Mouse (Mus musculus): ENCODE measurements around the gene Usp53.

Gene Usp53

DNA sequence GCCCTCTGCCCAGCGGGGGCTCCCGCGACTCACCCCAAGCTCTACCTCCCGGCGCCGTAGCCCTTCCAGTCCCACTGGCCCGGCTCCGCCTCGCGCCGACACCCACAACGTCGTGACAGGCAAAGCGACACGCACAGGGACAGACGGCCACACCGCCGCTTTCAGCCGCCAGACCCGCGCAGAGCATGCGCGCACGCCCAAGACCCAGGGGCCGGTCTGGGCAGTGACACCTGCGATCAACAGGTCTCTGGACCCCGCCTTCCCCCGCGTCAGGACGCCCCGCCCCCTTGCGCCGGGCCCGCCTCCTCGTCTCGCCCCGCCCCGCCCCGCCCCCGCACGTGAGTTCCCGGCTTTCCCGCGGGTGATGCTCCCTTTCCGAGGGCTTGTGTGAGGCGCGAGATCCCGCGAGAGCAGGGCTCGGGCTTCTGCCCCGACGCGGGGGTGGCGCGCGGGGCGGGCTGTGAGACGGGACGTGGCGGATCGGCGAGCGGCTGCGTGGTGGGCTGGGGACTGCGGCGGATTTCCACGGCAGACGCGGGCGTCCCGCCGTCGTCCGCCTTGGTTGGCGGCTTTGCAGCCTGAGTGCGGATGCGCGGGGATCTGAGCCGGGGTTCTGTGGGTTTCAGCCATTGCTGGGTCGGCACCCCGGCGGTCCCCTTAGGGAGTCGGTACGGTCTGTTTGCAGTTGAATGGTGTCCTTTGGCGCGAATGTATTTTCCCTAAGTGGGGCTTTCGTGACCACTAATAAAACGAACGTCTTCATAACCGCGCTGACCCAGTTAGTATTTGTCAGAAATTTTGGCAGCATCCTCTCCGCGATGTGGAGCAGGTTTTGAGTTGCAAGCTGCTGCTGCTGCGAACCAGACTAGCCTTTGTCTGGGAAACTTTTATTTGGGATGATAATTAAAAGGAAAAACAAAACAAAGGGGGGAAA lies at the start of gene Usp53:
Gene Usp53 (minus strand): TSS at position 262 of the 934 bp plus-strand sequence.
- peak; percentile 93 to 97 for DNase-seq

GRCm38 (mm10) chr3:123033804-123034203 lies 49.5 kb upstream of the Usp53 start:
- DNase-seq: no peak

GRCm38 (mm10) chr3:123025634-123026033 lies 41.3 kb upstream of the Usp53 start:
- DNase-seq: no peak

- no peak for DNase-seq
Observed at GRCm38 (mm10) chr3:123024496-123025234, 40.4 kb upstream of the Usp53 start.

GRCm38 (mm10) chr3:123018792-123019191 lies 34.5 kb upstream of the Usp53 start:
- no peak for DNase-seq

DNA sequence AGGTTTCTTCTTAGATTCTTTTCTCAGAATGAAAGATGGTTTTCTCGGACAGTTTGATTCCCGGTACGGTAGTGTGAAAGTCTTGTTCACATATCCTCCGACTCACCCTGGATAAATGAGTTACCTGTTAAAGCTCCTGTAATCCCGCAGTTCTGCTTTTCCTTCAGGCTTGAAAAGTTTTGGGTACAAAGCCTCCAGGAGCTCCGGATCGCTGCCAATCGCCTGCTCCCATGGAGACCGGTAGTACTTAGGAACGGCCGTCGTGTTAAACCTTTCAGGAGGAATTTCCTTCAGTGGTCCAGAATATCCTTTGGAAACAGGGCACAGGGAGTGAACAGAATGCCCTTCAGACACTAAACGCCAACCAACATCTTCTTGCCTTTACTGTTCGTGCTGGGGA lies 29.2 kb upstream of the Usp53 start:
- DNase-seq: peak; percentile 42 to 74

DNA sequence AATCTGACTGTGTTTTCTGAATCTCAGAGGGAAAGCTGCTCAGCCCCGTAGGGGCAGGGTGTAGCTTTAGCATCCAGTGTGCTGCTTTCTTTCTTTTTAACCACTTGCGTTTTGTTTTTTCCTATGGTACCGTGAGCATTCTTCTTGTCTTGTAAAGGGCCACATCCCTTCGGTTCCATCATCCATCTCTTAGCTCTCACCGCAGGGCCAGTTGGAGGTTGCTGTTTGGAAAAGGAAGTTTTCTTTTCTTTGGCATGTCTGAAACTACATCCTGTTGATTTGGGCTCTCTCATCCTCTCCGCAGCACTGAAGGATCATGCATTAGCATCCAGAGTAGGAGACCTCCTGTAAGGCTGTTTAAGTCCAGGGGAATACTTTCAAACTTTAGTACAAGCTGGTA lies 25.1 kb upstream of the Usp53 start:
- DNase-seq: no peak

GRCm38 (mm10) chr3:123007386-123007785 lies 23.1 kb upstream of the Usp53 start:
- no peak for DNase-seq

- peak in 1 of 2 experiments; percentile 61 for DNase-seq
Observed at GRCm38 (mm10) chr3:123001053-123001452, 16.7 kb upstream of the Usp53 start.

GRCm38 (mm10) chr3:122998511-122998910 lies 14.2 kb upstream of the Usp53 start:
- DNase-seq: no peak

GRCm38 (mm10) chr3:122996968-122997367 lies 12.7 kb upstream of the Usp53 start:
- DNase-seq: no peak

DNA sequence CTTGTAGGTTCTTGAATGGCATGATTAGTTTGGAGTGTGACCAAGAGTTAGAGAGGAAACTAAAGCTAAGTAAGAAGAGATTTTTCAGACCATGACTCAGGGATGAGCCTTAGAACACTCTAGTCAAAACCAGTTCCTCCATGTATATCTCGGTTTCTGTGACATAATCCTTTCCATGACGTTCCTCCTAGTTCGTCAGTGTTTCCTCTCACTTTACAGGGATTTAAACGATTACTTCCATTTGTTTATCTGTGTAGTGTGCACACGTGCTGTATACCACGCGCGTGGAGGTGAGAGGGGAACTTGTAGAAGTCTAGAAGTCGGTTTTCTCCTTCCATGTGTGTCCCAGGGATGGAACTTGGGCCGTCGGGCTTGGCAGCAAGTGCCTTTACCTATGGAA lies 2.6 kb upstream of the Usp53 start:
- DNase-seq: no peak

DNA sequence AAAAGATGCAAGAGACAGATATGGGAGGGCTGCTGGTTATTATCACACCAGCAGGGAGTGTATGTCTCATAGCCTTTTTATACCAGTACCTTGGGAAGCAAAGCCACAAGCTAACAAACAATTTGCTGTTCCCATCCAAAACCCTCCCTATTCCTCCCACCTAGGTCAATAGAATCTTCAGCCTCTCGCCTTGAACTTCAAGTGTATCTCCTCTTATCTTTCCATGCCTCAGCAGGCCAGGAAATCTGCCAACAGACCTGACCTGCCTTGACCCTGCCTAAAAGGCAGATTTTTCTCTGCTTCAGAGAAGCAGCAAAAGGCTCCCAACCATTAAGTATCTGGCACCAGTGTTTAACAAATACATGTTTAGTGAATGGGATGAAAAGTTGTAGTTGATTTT lies 2.1 kb upstream of the Usp53 start:
- peak; percentile 56 to 71 for DNase-seq

DNA sequence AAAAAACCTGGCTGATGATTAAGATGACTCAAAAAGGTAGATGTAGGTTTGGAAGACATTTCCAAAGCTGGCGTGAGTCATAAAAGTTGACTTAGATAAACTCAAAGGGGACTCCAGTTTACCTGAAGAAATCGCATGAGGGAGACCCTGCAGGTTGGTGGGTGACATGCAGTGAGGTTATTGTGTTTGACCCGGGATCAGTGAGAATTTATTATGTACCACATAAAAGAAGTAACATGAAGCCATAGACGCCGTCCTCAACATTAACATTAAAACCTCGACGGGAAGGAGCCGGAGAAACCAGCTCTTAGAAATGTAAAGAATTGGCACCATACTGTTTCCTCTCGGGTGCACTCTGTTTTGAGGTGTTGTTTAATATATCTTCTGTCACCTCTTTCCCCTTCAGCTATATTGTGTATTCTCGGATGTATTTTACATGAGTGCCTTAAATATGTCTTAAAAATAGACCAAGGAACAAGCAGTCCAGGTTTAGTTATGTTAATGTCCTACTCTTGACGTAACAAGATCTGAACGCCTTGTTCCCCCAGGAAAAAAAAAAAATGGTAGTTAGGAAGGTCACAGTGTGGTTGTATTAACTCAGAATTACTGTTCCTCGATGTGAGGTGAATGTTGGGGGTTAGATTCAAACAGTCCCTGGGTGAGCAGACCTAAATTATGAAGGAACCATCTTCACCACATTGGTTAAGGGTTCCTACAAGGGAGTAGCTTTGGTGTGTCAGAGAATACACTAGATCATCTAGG lies 1.1 kb upstream of the Usp53 start:
- DNase-seq: no peak

GRCm38 (mm10) chr3:122983849-122984248 lies 461 bp downstream of the Usp53 start:
- DNase-seq: peak; percentile 81 to 91

GRCm38 (mm10) chr3:122975964-122976363 lies 8.3 kb downstream of the Usp53 start:
- DNase-seq: no peak

DNA sequence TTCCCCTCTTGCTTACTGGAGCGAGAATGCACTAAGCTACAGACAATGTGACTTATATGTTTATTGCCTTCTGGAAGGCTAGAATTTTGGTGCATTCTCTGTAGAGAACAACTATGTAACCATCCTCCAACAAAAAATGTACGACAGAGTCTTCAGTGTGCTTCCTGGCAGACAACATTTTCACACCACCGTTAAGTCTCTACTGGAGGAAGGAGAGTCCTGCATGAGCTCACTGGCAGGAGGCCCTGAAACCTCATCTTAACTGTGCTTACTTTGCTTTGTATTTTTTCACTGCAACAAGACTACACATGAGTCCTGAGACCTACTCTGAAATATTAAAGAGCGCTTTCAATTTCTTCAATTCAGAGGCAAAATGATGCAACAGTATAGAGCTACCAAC lies 8.9 kb downstream of the Usp53 start:
- no peak for DNase-seq

- no peak for DNase-seq
Observed at GRCm38 (mm10) chr3:122974833-122975232, 9.5 kb downstream of the Usp53 start.

- no peak for DNase-seq
Observed at GRCm38 (mm10) chr3:122972126-122972822, 12.0 kb downstream of the Usp53 start.

GRCm38 (mm10) chr3:122968391-122968790 lies 15.9 kb downstream of the Usp53 start:
- DNase-seq: no peak

- no peak for DNase-seq
Observed at GRCm38 (mm10) chr3:122964301-122964700, 20.0 kb downstream of the Usp53 start.

DNA sequence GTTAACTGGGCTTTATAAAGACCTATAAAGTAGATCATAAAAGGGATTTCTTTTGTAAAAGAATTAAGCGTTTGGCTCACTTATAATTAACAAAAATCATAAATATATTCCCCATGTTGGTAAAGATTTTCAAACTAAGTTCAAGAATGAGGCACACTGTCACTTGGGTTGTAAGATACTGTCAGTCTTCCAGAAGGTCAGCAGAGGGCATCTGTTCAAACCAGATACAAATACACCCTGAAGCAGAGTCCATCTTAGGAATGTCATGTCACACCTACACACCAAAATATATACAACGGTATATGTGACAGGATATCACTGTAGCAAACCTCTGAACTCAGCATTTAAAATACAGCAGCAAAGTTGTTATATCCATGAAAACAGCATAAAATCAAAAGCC lies 34.2 kb downstream of the Usp53 start:
- DNase-seq: no peak
